Mouse (Mus musculus) spleen, adult 2 months (tissue): Measurements from ENCODE around the gene Ddx39.

Source experiments
- CTCF ChIP-seq: fragments of 200-500 bp; IDR thresholded peaks from 2 replicates; pipeline ENCODE4 v1.5.1; 2011; ENCODE audit warnings: mild to moderate bottlenecking, inconsistent platforms; ENCODE audit not compliant: insufficient read depth, insufficient read length, insufficient replicate concordance; ENCODE audit errors: extremely low read depth
- POLR2A ChIP-seq: fragments of 200-500 bp; IDR thresholded peaks from 2 replicates; pipeline ENCODE4 v1.6.1; 2011; ENCODE audit warnings: low read depth, low read length, inconsistent platforms

GRCm38 (mm10) chr8:83747661-83748346 lies 32.8 kb downstream of the Ddx39 start:
- TF ChIP-seq CTCF: no peak
- TF ChIP-seq POLR2A: peak; percentile 4; the same call in 1 of the 2 replicates
